Mouse (Mus musculus) midbrain, embryonic 14.5 days (tissue): Measurements from ENCODE around the gene Gm8439. TPM values are rescaled to one million over a fixed set of nuclear protein-coding genes. Genes with fewer than 3 reads are reported as not detected.
A peak's percentile ranks its signal among the peaks of the same experiment; 100 is the strongest.

Experiments
- ATAC-seq: fragments of 200-750 bp; cut with Nextera tagmentation; 2 replicates; pipeline ENCODE4 v1.8.0; 2017; ENCODE audit warnings: moderate number of reproducible peaks, moderate library complexity; ENCODE audit not compliant: low FRiP score, low TSS enrichment
- DNase-seq: peaks from one replicate; pipeline ENCODE4 v3.0.0-alpha.2; 2015
- H3K27ac ChIP-seq: fragments of 300-500 bp; sonication (generic); replicated peaks from 2 replicates; pipeline ENCODE4 v1.5.1; 2014; ENCODE audit warnings: mild to moderate bottlenecking, low read depth, low read length, moderate library complexity
- H3K27me3 ChIP-seq: fragments of 300-500 bp; sonication (generic); 2 replicates; pipeline ENCODE4 v1.6.1; 2014; ENCODE audit warnings: low read length, control low read depth, mixed read lengths; ENCODE audit not compliant: control insufficient read depth, insufficient read depth
- H3K36me3 ChIP-seq: fragments of 300-500 bp; sonication (generic); 2 replicates; pipeline ENCODE4 v1.6.1; 2014; ENCODE audit warnings: low read length, control low read depth; ENCODE audit not compliant: control insufficient read depth, insufficient read depth
- H3K4me1 ChIP-seq: fragments of 300-500 bp; sonication (generic); 2 replicates; pipeline ENCODE4 v1.6.1; 2014; ENCODE audit warnings: mild to moderate bottlenecking, antibody characterized with exemption, low read length, control low read depth; ENCODE audit not compliant: control insufficient read depth, insufficient read depth
- H3K4me2 ChIP-seq: fragments of 300-500 bp; sonication (generic); 2 replicates; pipeline ENCODE4 v1.6.1; 2014; ENCODE audit warnings: mild to moderate bottlenecking, low read length, moderate library complexity
- H3K4me3 ChIP-seq: fragments of 300-500 bp; sonication (generic); replicated peaks from 2 replicates; pipeline ENCODE4 v1.5.1; 2014; ENCODE audit warnings: low read depth, low read length
- H3K9ac ChIP-seq: fragments of 300-500 bp; sonication (generic); replicated peaks from 2 replicates; pipeline ENCODE4 v1.6.1; 2014; ENCODE audit warnings: mild to moderate bottlenecking, low read length, moderate library complexity
- H3K9me3 ChIP-seq: fragments of 300-500 bp; sonication (generic); 2 replicates; pipeline ENCODE4 v1.6.1; 2016; ENCODE audit warnings: low read length, control low read depth, mixed read lengths; ENCODE audit not compliant: control insufficient read depth
- WGBS: fragments of 180-500 bp; shearing (Covaris S2); extraction: QIAGEN DNeasy Blood & Tissue Kit; methylation state at CpG from one replicate; pipeline ENCODE4 v1.1.7; 2014; 5-methylcytosine and 5-hydroxymethylcytosine counted together
- polyA plus RNA-seq: library from polyadenylated mRNA; unstranded; fragments of >200 nt; fragmentation: Nextera tagmentation; extraction: Ambion mirVana; gene quantifications from 2 replicates; pipeline ENCODE4 v1.2.1, GENCODE M21; 2014

Gm8439 gene
- polyA plus RNA-seq, 1 experiment from 2014 or later, result not detected

DNA sequence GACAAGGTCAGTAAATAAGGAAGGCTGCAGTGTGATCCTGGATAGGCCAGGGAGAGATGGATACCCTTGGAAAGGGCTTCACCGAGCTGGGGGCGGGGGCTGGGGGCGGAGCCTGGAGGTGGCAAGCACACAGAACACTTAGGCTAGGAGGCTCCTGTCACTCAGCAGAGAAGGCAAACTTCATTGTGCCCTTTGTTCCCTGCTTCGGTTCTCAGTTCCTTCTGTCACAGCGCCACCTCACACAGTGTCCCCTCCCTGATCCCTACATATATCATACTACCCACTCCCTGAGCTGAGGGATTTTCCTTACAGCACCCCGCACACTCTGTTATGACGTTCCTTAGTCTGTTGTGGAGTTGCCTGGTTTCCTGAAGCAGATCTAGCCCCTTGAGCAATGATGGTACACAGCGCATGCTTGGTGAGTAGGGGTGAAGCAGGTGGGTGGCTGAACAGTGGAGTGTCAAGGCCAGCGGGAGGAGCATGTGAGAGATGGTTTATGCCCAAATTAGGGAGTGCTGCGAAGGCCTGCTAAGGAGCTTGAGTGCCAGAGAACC lies 27.1 kb downstream of the Gm8439 start:
- Histone ChIP-seq H3K9me3 (no peaks in the 10 kb centered on the region), H3K36me3 (no peaks in the 10 kb centered on the region), H3K4me3 (no peak overlapping the region), H3K9ac (no peak overlapping the region), H3K4me2 (no peak overlapping the region), H3K27ac (no peak overlapping the region), H3K4me1 (peaks cover 7% of the 10 kb centered on the region), H3K27me3 (no peaks in the 10 kb centered on the region)
- WGBS, result 21% methylated on average over 10 of the region's 10 CpGs
- ATAC-seq (no peak), DNase-seq (peak; percentile 23)

DNA sequence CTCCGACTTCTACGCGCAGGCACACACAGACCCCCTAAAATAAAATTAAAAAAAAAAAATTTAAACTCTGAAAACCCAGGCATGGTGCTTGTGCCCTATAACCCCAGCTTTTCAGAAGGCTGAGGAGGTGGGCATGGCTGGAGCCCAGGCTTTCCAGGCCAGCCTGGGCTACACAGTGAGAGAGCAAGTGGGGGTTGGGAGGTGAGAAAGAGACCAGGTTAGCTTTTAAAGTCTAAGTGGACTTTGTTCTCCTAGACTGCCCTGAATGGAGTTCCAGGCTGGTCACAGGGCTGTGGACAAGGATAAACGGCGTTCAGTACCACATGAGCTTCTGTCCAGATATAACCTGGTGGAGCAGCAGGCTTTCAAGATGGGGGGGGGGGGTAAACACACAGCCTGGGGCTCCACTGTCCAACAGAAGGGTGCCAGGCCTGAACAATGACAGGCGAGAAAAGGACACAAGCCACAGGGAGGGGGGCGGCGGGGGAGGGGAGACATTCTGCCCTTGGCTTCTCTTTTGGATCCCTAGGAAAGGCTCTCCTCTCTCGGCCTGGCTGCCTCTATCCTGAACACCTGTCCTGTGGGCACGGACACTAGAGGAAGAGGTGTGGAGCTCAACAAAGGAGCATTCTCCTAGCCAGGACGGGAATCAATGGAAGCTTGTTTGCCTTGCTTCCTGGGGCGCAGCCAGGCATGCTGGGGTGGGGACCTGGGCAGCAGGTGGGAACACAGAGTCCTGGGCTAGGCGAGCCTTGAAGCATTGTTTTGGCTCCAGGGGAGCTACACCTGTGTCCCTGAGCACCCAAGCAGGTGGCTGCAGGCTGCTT lies 27.9 kb downstream of the Gm8439 start:
- no peak overlapping the region for H3K9ac ChIP-seq
- H3K36me3 ChIP-seq, result no peaks in the 10 kb centered on the region
- H3K4me1 ChIP-seq, result peaks cover 7% of the 10 kb centered on the region
- H3K9me3 ChIP-seq, result no peaks in the 10 kb centered on the region
- H3K4me3 ChIP-seq, result no peak overlapping the region
- no peak for ATAC-seq
- H3K27me3 ChIP-seq, result no peaks in the 10 kb centered on the region
- no peak for DNase-seq
- 65% methylated on average over 13 of the region's 13 CpGs for WGBS
- H3K4me2 ChIP-seq, result no peak overlapping the region
- no peak overlapping the region for H3K27ac ChIP-seq

DNA sequence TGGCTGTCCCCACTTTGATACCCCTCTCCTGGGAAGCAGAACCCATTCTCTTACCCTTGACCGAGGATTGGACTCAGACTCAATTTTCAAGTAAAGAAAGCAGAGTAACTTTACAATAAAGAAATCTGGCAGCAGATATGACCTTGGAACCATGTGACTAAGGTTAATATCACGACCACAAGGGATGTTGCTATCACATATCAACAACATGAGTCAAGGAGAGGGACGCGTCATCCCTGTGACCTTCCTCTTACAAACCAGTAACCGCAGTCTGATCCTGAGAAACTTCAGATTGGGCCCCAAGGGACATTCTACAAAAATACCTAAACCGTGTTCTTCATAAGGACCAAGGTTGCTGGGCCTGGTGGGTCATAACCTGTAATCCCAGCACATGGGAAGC lies 39.2 kb downstream of the Gm8439 start:
- 89% methylated on average over 6 of the region's 6 CpGs for WGBS
- Histone ChIP-seq H3K4me1 (no peaks in the 10 kb centered on the region), H3K27me3 (no peaks in the 10 kb centered on the region), H3K9me3 (no peaks in the 10 kb centered on the region), H3K4me2 (no peak overlapping the region), H3K36me3 (no peaks in the 10 kb centered on the region), H3K9ac (no peak overlapping the region), H3K4me3 (no peak overlapping the region), H3K27ac (no peak overlapping the region)
- DNase-seq (no peak), ATAC-seq (no peak)

DNA sequence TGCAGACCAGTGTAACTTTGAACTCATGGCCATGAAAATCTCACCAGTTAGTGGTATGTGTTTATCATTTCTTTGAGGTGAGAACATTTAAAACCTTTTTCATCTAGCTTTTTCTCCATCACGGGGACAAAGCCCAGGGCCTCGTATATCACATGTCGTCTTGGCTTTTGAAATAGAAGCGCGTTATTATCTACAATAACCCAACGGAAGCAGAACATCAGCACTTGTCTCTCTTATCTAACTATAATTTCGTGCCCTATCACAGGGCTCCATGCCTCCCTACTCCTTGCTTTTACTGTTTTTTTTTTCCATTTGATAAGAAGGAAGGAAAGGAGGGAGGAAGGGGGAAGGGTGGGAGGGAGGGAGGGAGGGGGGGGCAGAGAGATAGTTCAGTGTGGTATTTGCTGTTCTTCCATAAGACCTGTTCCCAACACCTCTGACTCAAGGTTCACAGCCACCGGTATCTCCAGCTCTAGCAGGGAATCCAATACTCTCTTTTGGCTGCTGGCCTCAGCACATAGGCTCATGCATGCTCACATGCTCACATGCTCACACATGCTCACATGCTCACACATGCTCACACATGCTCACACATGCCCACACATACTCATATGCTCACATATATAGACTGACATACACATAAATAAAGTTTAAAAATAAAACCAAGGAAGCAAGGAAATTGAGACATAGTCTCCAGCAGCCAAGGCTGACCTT lies 41.8 kb downstream of the Gm8439 start:
- H3K27me3 ChIP-seq, result no peaks in the 10 kb centered on the region
- H3K36me3 ChIP-seq, result no peaks in the 10 kb centered on the region
- ATAC-seq, result no peak
- no peak for DNase-seq
- WGBS, result 84% methylated on average over 8 of the region's 8 CpGs
- no peaks in the 10 kb centered on the region for H3K4me1 ChIP-seq
- H3K27ac ChIP-seq, result no peak overlapping the region
- no peak overlapping the region for H3K4me3 ChIP-seq
- no peak overlapping the region for H3K9ac ChIP-seq
- H3K4me2 ChIP-seq, result no peak overlapping the region
- H3K9me3 ChIP-seq, result no peaks in the 10 kb centered on the region

DNA sequence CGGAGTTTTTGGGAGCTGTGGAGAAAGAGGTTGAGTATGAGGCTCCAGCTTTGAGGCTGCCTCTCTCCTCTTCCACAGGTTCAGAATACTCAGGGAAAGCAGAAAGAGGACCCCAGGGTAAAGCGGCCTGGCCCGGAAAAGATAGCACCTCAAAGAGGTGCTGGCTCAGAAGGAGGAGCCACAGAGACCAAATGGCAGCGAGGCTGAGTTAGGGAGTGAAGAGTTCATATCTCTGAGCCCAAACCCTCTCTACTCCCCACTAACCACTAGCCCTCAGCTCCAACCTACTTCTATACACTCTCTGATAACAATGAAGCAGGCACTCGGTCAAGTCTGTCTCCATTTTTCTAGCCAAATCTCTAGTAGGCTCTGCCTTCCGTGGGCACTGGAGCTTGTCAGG lies 43.3 kb downstream of the Gm8439 start:
- no peak overlapping the region for H3K4me2 ChIP-seq
- ATAC-seq, result no peak

DNA sequence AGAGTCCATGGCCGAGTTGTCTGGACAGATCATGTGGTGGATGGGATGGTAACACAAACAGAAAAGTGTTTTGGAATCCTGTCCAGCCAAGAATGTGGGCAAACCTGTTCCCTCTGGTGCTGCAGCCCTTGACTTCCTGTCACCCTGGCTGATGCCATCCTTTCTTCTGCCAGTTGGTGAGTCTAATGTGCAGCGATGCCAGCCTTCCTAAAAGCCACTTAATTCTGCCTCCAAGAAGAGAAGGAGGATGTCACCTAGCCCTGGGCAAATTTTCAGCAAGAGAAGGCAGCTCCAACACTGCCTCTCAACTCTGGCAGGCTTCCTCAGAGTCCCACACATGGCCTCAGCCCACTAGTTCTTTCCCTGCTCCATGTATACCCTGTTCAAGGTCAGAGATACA lies 46.8 kb downstream of the Gm8439 start:
- DNase-seq, result no peak
- Histone ChIP-seq H3K4me3 (no peak overlapping the region), H3K36me3 (no peaks in the 10 kb centered on the region), H3K4me1 (no peaks in the 10 kb centered on the region), H3K9ac (no peak overlapping the region), H3K4me2 (no peak overlapping the region), H3K9me3 (no peaks in the 10 kb centered on the region), H3K27ac (no peak overlapping the region), H3K27me3 (no peaks in the 10 kb centered on the region)
- WGBS, result 80% methylated on average over 2 of the region's 2 CpGs
- ATAC-seq, result no peak

More for the DNA sequence above, 43.3 kb downstream of the Gm8439 start:
- Histone ChIP-seq H3K9me3 (no peaks in the 10 kb centered on the region), H3K4me1 (no peaks in the 10 kb centered on the region), H3K9ac (no peak overlapping the region), H3K4me3 (no peak overlapping the region), H3K27ac (no peak overlapping the region), H3K27me3 (no peaks in the 10 kb centered on the region), H3K36me3 (no peaks in the 10 kb centered on the region)
- no peak for DNase-seq
- WGBS, result 84% methylated on average over 6 of the region's 6 CpGs

DNA sequence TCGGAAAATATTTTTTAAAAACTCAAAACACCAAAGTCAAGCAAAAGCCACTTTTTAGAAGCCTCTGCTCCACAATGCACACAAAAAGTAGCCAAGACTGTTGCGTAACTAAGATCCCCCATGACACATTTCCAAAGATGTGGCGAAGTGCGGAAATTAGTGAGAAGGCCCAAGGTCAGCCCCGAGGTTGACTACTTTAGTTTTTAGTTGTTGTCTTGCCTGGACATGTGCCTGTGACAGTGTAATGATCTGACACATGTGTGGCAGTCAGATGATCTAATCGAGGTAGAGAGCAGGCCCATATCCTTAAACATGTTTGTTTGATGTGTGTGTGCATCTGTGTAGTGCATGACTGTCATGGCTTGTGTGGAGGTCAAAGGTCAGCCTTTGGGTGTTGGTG lies 53.4 kb downstream of the Gm8439 start:
- H3K27ac ChIP-seq, result no peak overlapping the region
- H3K9ac ChIP-seq, result no peak overlapping the region
- H3K4me3 ChIP-seq, result no peak overlapping the region
- H3K4me1 ChIP-seq, result no peaks in the 10 kb centered on the region
- ATAC-seq, result no peak
- H3K27me3 ChIP-seq, result no peaks in the 10 kb centered on the region
- 94% methylated on average over 6 of the region's 6 CpGs for WGBS
- no peaks in the 10 kb centered on the region for H3K9me3 ChIP-seq
- no peaks in the 10 kb centered on the region for H3K36me3 ChIP-seq
- DNase-seq, result no peak
- H3K4me2 ChIP-seq, result no peak overlapping the region

DNA sequence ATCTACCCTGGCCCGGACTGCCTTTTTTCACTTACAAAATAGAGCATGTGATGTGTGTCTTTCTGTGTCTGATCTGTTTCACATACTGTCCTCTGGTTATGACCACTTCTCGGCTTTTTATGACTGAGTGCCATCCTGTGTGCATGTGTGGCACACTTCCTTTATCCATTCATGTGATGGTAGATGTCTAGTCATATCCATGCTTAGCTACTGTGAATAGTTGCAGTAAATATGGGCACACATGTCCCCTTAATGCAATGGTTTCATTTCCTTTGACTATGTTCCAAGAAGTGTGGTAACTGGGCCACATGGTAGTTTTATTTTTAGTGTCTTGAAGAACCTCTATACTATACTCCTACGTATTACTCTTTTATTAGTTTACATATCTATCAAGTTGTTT lies 55.4 kb downstream of the Gm8439 start:
- peaks cover 1% of the 10 kb centered on the region; the same call in 1 of the 2 replicates for H3K27me3 ChIP-seq
- H3K9me3 ChIP-seq, result no peaks in the 10 kb centered on the region
- no peak overlapping the region for H3K27ac ChIP-seq
- no peaks in the 10 kb centered on the region for H3K4me1 ChIP-seq
- H3K4me3 ChIP-seq, result no peak overlapping the region
- H3K36me3 ChIP-seq, result no peaks in the 10 kb centered on the region
- no peak overlapping the region for H3K4me2 ChIP-seq
- DNase-seq (no peak), ATAC-seq (no peak)
- no peak overlapping the region for H3K9ac ChIP-seq
- WGBS, result 85% methylated on average over 3 of the region's 3 CpGs
